Mouse (Mus musculus) thymus, postnatal 4 days (tissue): ENCODE measurements at regions not wholly inside any gene's neighbourhood (a gene's known extent, or its start where the extent isn't known, plus 50 kb on each side); places are given as distances from the start of the nearest gene placed in this dataset.

ENCODE experiments used
- DNase-seq: peaks from one replicate; pipeline ENCODE4 v3.0.0; 2021

DNA sequence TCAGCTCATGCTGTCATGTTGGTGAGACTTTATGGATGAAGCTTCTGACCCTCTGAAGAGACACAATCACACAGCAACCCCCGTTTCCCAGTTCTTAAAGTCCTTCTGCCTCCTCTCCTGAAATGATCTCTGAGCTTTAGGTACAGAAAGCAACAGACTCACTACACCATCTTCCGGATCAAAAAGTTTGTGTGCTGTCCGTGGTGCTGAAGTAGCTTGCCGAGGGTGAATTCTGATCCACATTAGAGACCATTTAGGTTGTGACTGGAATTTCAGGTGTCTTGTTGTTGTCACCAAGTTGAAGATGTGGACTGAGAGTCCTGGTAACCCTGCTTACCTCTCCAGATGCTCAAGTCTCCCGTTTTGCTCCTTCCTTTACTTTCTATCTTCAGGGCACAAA, 375.2 kb downstream of the Shisa9 start:
- DNase-seq: peak; percentile 33

DNA sequence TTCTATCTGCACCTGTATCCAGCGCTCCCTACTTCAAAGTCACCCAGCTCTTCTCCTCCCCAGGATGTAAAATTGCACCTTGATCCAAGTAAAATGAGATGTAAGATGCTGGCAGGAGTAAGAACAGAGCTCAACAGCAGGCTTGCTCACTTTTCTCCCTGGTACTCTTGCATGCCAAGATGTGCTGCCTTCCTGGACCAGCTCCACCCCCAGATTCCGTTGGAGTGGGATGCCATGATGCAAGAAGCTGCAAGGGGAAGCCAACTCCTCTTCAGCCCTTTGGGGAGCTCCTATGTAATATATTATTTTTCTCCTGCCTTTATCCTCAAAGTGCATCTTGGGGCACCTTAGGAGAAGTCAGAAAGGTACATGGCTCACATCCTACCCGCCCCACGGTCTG, 405.6 kb downstream of the Shisa9 start:
- DNase-seq: no peak

DNA sequence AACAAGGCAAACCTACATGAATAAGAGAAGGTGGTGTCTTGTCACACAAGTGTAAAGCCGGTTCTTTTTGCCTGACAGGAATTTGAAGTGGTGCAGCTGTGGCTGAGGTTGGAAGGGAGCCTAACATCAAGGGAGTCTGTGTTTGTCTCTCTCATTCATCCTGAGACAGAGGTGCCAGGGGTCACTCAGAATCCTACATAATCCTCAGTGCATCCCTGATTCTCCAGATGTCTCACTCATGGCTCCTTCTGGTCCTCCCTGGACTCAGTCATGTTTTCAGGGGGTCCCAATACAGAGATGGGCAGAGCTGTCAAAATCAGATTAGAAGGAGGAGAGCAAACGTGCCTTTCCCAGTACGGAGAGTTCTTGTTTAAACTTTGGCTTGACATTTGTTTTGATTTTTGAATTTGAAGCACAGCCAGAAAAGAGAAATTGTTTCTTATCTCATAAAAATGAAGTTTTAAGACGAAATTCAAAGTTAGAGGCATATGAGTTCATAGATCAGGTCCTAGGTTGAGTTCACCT, 451.8 kb downstream of the Shisa9 start:
- DNase-seq: no peak

DNA sequence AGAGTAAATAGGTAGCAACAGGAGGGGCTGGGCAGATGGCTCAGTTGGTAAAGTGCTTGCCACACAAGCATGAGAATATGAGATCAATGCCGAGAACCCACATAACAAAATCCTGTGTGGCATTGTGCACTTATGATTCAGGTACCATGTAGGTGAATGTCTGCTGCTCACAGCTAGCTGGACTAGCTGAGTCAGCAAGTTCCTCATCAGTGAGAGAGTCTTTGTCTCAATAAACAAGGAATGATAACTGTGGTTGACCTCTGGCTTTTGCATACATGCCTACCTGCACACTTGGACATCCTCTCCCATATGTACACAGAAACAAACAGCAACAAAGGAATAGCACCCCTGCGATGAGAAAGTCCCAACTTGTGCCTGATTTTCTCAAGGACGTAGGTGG, 454.7 kb downstream of the Shisa9 start:
- no peak for DNase-seq

DNA sequence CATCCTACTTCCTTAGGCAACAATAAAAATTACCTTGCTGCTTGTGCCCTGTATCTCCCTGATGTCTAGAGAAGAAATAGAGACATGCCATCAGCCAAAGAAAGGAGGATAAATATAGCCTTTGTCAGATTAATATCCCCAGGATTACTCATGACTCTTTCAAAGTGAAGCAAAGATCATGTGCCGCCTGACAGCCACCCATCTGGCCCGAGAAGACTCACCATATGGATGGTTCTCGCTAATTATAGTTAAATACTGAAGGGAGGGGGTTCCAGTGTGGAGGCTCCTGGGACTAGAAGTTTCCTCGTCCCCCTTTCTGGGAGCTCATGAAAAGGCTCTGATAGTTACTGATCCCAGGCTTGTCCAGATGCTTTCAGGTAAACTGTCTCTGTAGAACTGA, 470.9 kb downstream of the Shisa9 start:
- DNase-seq: no peak
